Mouse (Mus musculus) E14TG2a.4 (cell line): ENCODE results near the gene Oxsr1.

Experiments
- H3K27me3 ChIP-seq: 2 replicates; pipeline ENCODE4 v1.6.1; 2014; ENCODE audit warnings: low read length, control low read depth; ENCODE audit not compliant: insufficient read depth
- H3K36me3 ChIP-seq: 2 replicates; pipeline ENCODE4 v1.6.1; 2014; ENCODE audit warnings: low read length, control low read depth; ENCODE audit not compliant: insufficient read depth
- H3K4me1 ChIP-seq: replicated peaks from 2 replicates; pipeline ENCODE4 v1.6.1; 2014; ENCODE audit warnings: low read depth, low read length, control low read depth
- H3K4me3 ChIP-seq: replicated peaks from 2 replicates; pipeline ENCODE4 v1.5.1; 2014; ENCODE audit warnings: mild to moderate bottlenecking, low read length
- H3K9me3 ChIP-seq: 2 replicates; pipeline ENCODE4 v1.6.1; 2014; ENCODE audit warnings: low read length, control low read depth
- CTCF ChIP-seq: conservative IDR thresholded peaks from 2 replicates; pipeline ENCODE4 v1.5.1; 2014; ENCODE audit warnings: low read length
- NANOG ChIP-seq: IDR thresholded peaks from 2 replicates; pipeline ENCODE4 v1.6.1; 2014; ENCODE audit warnings: borderline replicate concordance, low read length, mixed read lengths
- POU5F1 ChIP-seq: IDR thresholded peaks from 2 replicates; pipeline ENCODE4 v1.6.1; 2014; ENCODE audit warnings: low read length, borderline replicate concordance

Gene Oxsr1

GRCm38 (mm10) chr9:119357331-119358057 lies 35.3 kb upstream of the Oxsr1 start, which contains the start of gene Xylb:
Gene Xylb (plus strand): TSS chr9:119357381.
- Histone ChIP-seq H3K4me1 (peaks cover 39% of the 10 kb centered on the region), H3K36me3 (peaks cover 21% of the 10 kb centered on the region), H3K4me3 (peak within 1 kb of the TSS; percentile 87), H3K9me3 (no peaks in the 10 kb centered on the region), H3K27me3 (peaks cover 7% of the 10 kb centered on the region)
- TF ChIP-seq NANOG (no peak), CTCF (0 out of 2 replicates have a peak, but pooled peaks have one; percentile 10), POU5F1 (no peak)

- Histone ChIP-seq H3K4me1 (peaks cover 28% of the 10 kb centered on the region), H3K36me3 (peaks cover 19% of the 10 kb centered on the region), H3K9me3 (no peaks in the 10 kb centered on the region), H3K4me3 (no peak overlapping the region), H3K27me3 (peaks cover 7% of the 10 kb centered on the region)
- no peak for TF ChIP-seq NANOG
- TF ChIP-seq POU5F1 = no peak
- no peak for TF ChIP-seq CTCF
Observed at GRCm38 (mm10) chr9:119355943-119356342, 33.7 kb upstream of the Oxsr1 start.

- Histone ChIP-seq H3K9me3 (no peaks in the 10 kb centered on the region), H3K4me1 (peaks cover 26% of the 10 kb centered on the region), H3K4me3 (no peak overlapping the region), H3K27me3 (peaks cover 7% of the 10 kb centered on the region), H3K36me3 (peaks cover 25% of the 10 kb centered on the region)
- TF ChIP-seq NANOG (no peak), POU5F1 (no peak), CTCF (no peak)
Observed at GRCm38 (mm10) chr9:119353926-119354325, 31.7 kb upstream of the Oxsr1 start.

GRCm38 (mm10) chr9:119352060-119352459 lies 29.8 kb upstream of the Oxsr1 start:
- Histone ChIP-seq H3K36me3 (peaks cover 42% of the 10 kb centered on the region), H3K9me3 (no peaks in the 10 kb centered on the region), H3K4me1 (peaks cover 17% of the 10 kb centered on the region), H3K27me3 (no peaks in the 10 kb centered on the region), H3K4me3 (no peak overlapping the region)
- peak; percentile 91 for TF ChIP-seq CTCF
- TF ChIP-seq NANOG = no peak

GRCm38 (mm10) chr9:119350947-119351705 lies 28.9 kb upstream of the Oxsr1 start:
- no peaks in the 10 kb centered on the region for H3K27me3 ChIP-seq
- no peak overlapping the region for H3K4me3 ChIP-seq
- TF ChIP-seq NANOG (no peak), POU5F1 (no peak), CTCF (no peak)

GRCm38 (mm10) chr9:119350531-119350930 lies 28.3 kb upstream of the Oxsr1 start:
- Histone ChIP-seq H3K9me3 (no peaks in the 10 kb centered on the region), H3K27me3 (no peaks in the 10 kb centered on the region), H3K36me3 (peaks cover 58% of the 10 kb centered on the region), H3K4me1 (0 out of 2 replicates have a peak, but pooled peaks cover 7% of the 10 kb centered on the region), H3K4me3 (no peak overlapping the region)
- TF ChIP-seq CTCF (no peak), POU5F1 (no peak), NANOG (no peak)

More at GRCm38 (mm10) chr9:119350947-119351705, 28.9 kb upstream of the Oxsr1 start:
- H3K4me1 ChIP-seq = peaks cover 12% of the 10 kb centered on the region
- H3K9me3 ChIP-seq = no peaks in the 10 kb centered on the region
- H3K36me3 ChIP-seq = peaks cover 52% of the 10 kb centered on the region

GRCm38 (mm10) chr9:119346376-119346775 lies 24.1 kb upstream of the Oxsr1 start:
- peaks cover 89% of the 10 kb centered on the region for H3K36me3 ChIP-seq
- H3K4me3 ChIP-seq = no peak overlapping the region
- 0 out of 2 replicates have a peak, but pooled peaks cover 4% of the 10 kb centered on the region for H3K27me3 ChIP-seq
- H3K9me3 ChIP-seq = no peaks in the 10 kb centered on the region
- TF ChIP-seq CTCF (no peak), POU5F1 (no peak), NANOG (no peak)
- peaks cover 14% of the 10 kb centered on the region for H3K4me1 ChIP-seq

GRCm38 (mm10) chr9:119342728-119343127 lies 20.5 kb upstream of the Oxsr1 start:
- Histone ChIP-seq H3K4me1 (peaks cover 29% of the 10 kb centered on the region), H3K9me3 (no peaks in the 10 kb centered on the region), H3K27me3 (peaks cover 22% of the 10 kb centered on the region), H3K4me3 (no peak overlapping the region), H3K36me3 (peaks cover 55% of the 10 kb centered on the region)
- TF ChIP-seq NANOG = no peak
- TF ChIP-seq CTCF = no peak
